Mouse (Mus musculus) embryonic facial prominence, embryonic 14.5 days (tissue): Measurements from ENCODE around the gene Epb41. TPM values are rescaled to one million over a fixed set of nuclear protein-coding genes. Genes with fewer than 3 reads are reported as not detected.

Source experiments
- ATAC-seq: fragments of 200-750 bp; cut with Nextera tagmentation; 2 replicates; pipeline ENCODE4 v1.8.0; 2017; ENCODE audit warnings: low read depth, moderate number of reproducible peaks, moderate TSS enrichment
- DNase-seq: peaks from one replicate; pipeline ENCODE4 v3.0.0-alpha.2; 2015; ENCODE audit warnings: low spot score
- H3K27ac ChIP-seq: fragments of 300-500 bp; sonication (generic); replicated peaks from 2 replicates; pipeline ENCODE4 v1.5.1; 2014; ENCODE audit warnings: low read depth, mild to moderate bottlenecking, low read length, moderate library complexity
- H3K27me3 ChIP-seq: fragments of 300-500 bp; sonication (generic); replicated peaks from 2 replicates; pipeline ENCODE4 v1.6.1; 2014; ENCODE audit warnings: low read length; ENCODE audit not compliant: control insufficient read depth, insufficient read depth
- H3K36me3 ChIP-seq: fragments of 300-500 bp; sonication (generic); 2 replicates; pipeline ENCODE4 v1.6.1; 2014; ENCODE audit warnings: low read length, mixed read lengths; ENCODE audit not compliant: control insufficient read depth, insufficient read depth
- H3K4me1 ChIP-seq: fragments of 300-500 bp; sonication (generic); 2 replicates; pipeline ENCODE4 v1.6.1; 2014; ENCODE audit warnings: antibody characterized with exemption, low read length; ENCODE audit not compliant: control insufficient read depth, insufficient read depth
- H3K4me2 ChIP-seq: fragments of 300-500 bp; sonication (generic); 2 replicates; pipeline ENCODE4 v1.6.1; 2014; ENCODE audit warnings: low read depth, mild to moderate bottlenecking, low read length, moderate library complexity, mixed read lengths
- H3K4me3 ChIP-seq: fragments of 300-500 bp; sonication (generic); 2 replicates; pipeline ENCODE4 v1.5.1; 2014; ENCODE audit warnings: low read depth, mild to moderate bottlenecking, low read length
- H3K9ac ChIP-seq: fragments of 300-500 bp; sonication (generic); 2 replicates; pipeline ENCODE4 v1.6.1; 2014; ENCODE audit warnings: low read depth, mild to moderate bottlenecking, low read length, moderate library complexity, mixed read lengths
- H3K9me3 ChIP-seq: fragments of 300-500 bp; sonication (generic); 2 replicates; pipeline ENCODE4 v1.6.1; 2016; ENCODE audit warnings: low read length; ENCODE audit not compliant: control insufficient read depth
- WGBS: fragments of 180-500 bp; shearing (Covaris S2); extraction: QIAGEN DNeasy Blood & Tissue Kit; methylation state at CpG from one replicate; pipeline ENCODE4 v1.1.7; 2014; 5-methylcytosine and 5-hydroxymethylcytosine counted together
- polyA plus RNA-seq: library from polyadenylated mRNA; unstranded; fragments of >200 nt; fragmentation: Nextera tagmentation; extraction: Ambion mirVana; gene quantifications from 2 replicates; pipeline ENCODE4 v1.2.1, GENCODE M21; 2014

Epb41 gene
- polyA plus RNA-seq, 1 experiment from 2014 or later = 65.1 TPM

DNA sequence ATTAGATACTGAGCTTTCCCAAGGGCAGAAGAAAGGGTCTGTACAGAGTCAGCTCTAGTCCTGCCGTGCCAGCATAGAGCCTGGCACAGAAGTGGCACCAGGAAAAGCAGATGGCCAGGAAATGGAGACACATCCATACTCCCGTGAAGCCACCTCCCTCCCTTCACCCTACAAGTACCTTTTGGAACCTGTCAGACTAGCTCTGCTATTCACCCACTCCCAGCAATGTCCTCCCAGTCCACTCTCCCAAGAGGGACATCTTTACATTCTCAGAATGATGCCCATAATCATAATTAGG is 7.2 kb downstream of the Epb41 start:
- no peak; the same call in 1 of the 2 replicates for ATAC-seq
- Histone ChIP-seq H3K36me3 (no peaks in the 10 kb centered on the region), H3K4me1 (peaks cover 13% of the 10 kb centered on the region), H3K27ac (no peak overlapping the region), H3K4me2 (no peak overlapping the region), H3K27me3 (no peaks in the 10 kb centered on the region), H3K4me3 (no peak overlapping the region), H3K9me3 (no peaks in the 10 kb centered on the region), H3K9ac (no peak overlapping the region)
- DNase-seq = no peak
- WGBS = 78% methylated on average over 2 of the region's 2 CpGs

DNA sequence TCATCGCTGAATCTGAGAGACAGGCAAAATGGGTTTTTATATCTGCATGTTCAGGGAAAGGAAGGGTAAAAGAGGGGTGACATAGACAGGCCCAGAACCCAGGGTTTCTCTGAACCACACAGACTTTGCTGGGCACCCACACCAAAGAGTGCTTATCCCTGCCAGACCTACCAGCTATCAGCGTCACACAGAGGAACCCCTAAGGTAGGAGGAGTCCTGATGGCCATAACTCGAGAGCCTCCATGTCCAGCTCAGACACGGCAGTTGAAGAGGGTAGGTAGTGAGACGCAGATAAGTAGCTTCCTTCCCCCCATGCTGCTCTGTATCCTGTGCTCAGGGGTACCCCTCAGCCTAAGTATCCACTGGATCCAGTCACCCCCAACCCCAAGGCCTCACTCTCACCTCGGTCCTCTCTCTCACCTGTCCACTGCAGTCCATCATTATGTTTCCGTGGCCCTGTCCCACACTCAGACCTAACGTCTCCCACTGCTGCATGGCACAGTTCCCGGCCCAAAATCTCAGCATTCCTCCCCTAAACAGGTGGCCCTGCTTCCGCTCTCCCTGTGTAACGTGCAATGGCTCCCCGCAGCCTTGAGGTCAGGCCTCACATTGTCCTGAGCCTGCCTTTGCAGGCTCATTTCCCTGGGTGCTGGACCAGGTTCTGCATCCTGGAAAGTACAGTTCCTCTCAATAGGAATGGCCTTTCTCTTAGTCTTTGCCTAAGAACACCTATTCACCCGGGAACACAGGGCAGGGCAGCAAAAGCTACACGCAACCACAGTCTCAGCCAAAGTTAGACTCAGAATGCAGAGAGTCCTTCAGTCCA is 7.8 kb downstream of the Epb41 start:
- WGBS = 81% methylated on average over 14 of the region's 14 CpGs

DNA sequence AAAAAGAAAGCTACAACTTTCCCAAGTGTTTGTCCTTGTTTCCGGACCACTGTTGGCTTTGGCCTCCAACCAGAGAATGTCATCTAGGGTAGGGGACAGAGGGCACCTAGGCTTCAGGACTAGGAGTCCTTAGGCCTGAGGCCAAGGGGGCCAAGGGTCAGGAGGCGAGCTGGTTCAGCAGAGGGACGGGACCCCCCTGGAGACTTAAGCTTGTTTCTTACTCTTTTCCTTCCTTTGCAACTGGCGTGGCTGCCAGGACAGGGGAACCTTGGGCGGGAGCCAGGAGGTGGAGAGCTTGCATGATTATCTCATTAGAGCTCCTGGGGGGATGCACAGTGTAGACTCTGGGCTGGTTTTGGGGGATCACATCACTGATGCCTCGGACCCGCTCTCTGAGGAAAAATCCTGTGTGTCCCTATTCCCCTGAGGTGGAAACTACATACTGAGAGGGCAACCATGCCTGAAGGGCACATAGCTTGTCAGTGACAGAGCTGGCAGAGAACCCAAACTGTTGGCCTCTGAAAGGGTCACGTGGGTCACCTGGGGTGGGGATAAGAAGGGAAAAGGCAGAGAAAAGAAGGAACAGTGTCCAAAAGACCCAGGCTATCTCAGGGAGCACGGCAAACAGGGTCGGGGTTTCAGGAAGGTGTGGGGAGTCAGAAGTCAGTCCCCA is 8.9 kb downstream of the Epb41 start:
- no peak overlapping the region for H3K27ac ChIP-seq
- no peaks in the 10 kb centered on the region for H3K9me3 ChIP-seq
- 45% methylated on average over 10 of the region's 10 CpGs for WGBS
- H3K9ac ChIP-seq = peak overlapping the region; percentile 15; the same call in 1 of the 2 replicates
- H3K4me3 ChIP-seq = no peak overlapping the region
- H3K36me3 ChIP-seq = no peaks in the 10 kb centered on the region
- no peak overlapping the region for H3K4me2 ChIP-seq
- DNase-seq = peak; percentile 68
- H3K27me3 ChIP-seq = no peaks in the 10 kb centered on the region
- peak; percentile 45; the same call in 1 of the 2 replicates for ATAC-seq
- peaks cover 13% of the 10 kb centered on the region for H3K4me1 ChIP-seq

More for the DNA sequence above, 7.8 kb downstream of the Epb41 start:
- Histone ChIP-seq H3K9me3 (no peaks in the 10 kb centered on the region), H3K4me1 (peaks cover 13% of the 10 kb centered on the region), H3K36me3 (no peaks in the 10 kb centered on the region), H3K27ac (no peak overlapping the region), H3K4me2 (no peak overlapping the region), H3K9ac (no peak overlapping the region), H3K27me3 (no peaks in the 10 kb centered on the region), H3K4me3 (no peak overlapping the region)
- DNase-seq (no peak), ATAC-seq (no peak)

DNA sequence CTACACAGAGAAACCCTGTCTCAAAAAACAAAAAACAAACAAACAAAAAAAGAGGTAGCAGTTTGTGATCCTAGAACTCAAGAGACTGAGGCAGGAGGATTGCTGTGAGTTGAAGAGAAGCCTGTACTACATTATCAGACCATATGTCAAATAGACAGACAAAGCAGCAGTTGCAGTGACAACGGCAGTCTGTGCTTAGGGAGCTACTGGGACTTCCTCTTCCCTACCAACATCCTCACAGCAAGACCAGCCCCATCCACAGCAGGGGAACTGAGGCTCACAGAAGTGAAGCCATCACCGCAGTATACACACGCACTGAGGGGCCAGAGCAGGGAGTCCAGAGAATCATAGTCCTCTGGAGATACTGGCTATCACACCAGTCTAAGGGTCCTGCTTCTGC is 9.5 kb downstream of the Epb41 start:
- H3K27ac ChIP-seq = no peak overlapping the region
- DNase-seq = no peak
- 67% methylated on average over 3 of the region's 3 CpGs for WGBS

GRCm38 (mm10) chr4:132064550-132064949 is 10.6 kb downstream of the Epb41 start:
- no peaks in the 10 kb centered on the region for H3K27me3 ChIP-seq
- no peak overlapping the region for H3K4me3 ChIP-seq
- no peak overlapping the region for H3K9ac ChIP-seq
- no peaks in the 10 kb centered on the region for H3K9me3 ChIP-seq
- no peaks in the 10 kb centered on the region for H3K36me3 ChIP-seq
- DNase-seq = peak; percentile 51
- H3K27ac ChIP-seq = no peak overlapping the region
- no peak overlapping the region for H3K4me2 ChIP-seq
- ATAC-seq = no peak
- WGBS = 82% methylated on average over 5 of the region's 5 CpGs
- H3K4me1 ChIP-seq = peaks cover 13% of the 10 kb centered on the region

More for the DNA sequence above, 9.5 kb downstream of the Epb41 start:
- peaks cover 13% of the 10 kb centered on the region for H3K4me1 ChIP-seq
- ATAC-seq = no peak
- no peak overlapping the region for H3K4me2 ChIP-seq
- no peak overlapping the region for H3K9ac ChIP-seq
- H3K4me3 ChIP-seq = no peak overlapping the region
- H3K27me3 ChIP-seq = no peaks in the 10 kb centered on the region
- H3K36me3 ChIP-seq = no peaks in the 10 kb centered on the region
- no peaks in the 10 kb centered on the region for H3K9me3 ChIP-seq

DNA sequence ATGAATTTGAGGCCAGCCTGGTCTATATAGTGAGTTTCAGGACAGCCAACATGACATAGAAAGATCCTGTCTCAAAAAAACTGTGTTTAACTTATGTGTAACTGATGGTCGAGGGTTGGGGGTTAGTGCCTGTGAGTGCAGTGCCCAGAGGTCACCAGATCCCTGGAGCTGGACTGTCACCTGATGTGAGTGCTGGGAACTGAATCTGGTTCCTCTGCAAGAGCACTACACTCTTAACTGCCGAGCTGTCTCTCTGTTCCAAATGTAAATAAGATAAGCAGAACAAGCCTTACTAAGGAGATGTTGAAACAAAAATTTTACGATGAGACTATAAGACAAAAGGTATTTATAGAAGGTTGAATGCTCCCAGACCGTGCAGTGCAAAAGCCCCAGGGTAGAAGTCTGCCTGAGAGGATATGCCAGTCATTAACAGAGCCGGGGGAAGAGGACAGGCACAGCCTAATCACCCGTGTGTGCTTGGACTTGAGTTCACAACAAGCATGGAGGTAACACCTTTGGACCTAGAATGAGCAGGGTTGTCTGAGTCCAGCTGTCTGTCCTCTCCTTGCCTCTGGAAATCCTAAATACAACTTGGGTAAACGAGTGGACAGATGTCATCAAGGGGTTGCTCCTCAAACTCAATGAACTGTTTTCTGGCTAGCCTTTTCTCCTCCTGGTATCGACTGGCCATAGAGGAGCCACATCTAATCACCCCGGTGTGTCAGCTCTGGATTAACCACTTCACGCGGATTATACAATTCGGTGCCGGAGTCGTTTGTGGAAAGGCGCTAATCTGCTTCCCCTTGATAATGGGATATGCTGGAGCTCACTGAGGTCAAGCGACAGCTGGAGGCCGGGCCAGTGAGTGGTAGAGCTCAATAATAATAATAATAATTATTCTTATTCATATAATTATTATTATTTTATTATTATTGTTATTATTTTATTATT is 11.9 kb downstream of the Epb41 start:
- WGBS = 69% methylated on average over 17 of the region's 17 CpGs
- H3K4me3 ChIP-seq = no peak overlapping the region
- H3K36me3 ChIP-seq = no peaks in the 10 kb centered on the region
- no peak overlapping the region for H3K9ac ChIP-seq
- H3K27me3 ChIP-seq = no peaks in the 10 kb centered on the region
- DNase-seq (no peak), ATAC-seq (no peak)
- no peaks in the 10 kb centered on the region for H3K9me3 ChIP-seq
- H3K4me1 ChIP-seq = peaks cover 13% of the 10 kb centered on the region
- 0 out of 2 replicates have a peak overlapping the region, but pooled peaks have one; percentile 2 for H3K27ac ChIP-seq
- no peak overlapping the region for H3K4me2 ChIP-seq

DNA sequence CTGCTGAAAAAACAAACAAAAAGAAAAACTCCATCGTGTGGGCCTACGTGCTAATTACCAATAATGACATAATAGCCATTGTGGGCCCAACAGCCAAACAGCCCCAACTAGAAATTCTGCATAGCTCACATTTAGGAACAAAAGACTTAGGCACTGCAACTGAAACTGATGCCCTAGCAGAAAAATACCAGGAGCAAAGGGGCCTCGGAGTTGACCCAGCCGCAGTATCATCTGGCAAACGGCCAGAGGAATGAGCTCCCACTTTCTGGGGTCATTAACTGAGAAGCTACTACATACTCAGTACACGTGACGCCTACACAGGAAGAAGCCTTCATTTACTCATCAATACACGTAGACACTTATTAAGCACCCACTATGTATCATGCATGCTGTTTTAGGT is 12.8 kb downstream of the Epb41 start:
- H3K9ac ChIP-seq = no peak overlapping the region
- DNase-seq (peak; percentile 58), ATAC-seq (peak; percentile 23; the same call in 1 of the 2 replicates)
- no peaks in the 10 kb centered on the region for H3K27me3 ChIP-seq
- peaks cover 13% of the 10 kb centered on the region for H3K4me1 ChIP-seq
- no peak overlapping the region for H3K4me2 ChIP-seq
- no peaks in the 10 kb centered on the region for H3K9me3 ChIP-seq
- WGBS = 50% methylated on average over 8 of the region's 8 CpGs
- 0 out of 2 replicates have a peak overlapping the region, but pooled peaks have one; percentile 2 for H3K27ac ChIP-seq
- H3K4me3 ChIP-seq = no peak overlapping the region
- no peaks in the 10 kb centered on the region for H3K36me3 ChIP-seq

DNA sequence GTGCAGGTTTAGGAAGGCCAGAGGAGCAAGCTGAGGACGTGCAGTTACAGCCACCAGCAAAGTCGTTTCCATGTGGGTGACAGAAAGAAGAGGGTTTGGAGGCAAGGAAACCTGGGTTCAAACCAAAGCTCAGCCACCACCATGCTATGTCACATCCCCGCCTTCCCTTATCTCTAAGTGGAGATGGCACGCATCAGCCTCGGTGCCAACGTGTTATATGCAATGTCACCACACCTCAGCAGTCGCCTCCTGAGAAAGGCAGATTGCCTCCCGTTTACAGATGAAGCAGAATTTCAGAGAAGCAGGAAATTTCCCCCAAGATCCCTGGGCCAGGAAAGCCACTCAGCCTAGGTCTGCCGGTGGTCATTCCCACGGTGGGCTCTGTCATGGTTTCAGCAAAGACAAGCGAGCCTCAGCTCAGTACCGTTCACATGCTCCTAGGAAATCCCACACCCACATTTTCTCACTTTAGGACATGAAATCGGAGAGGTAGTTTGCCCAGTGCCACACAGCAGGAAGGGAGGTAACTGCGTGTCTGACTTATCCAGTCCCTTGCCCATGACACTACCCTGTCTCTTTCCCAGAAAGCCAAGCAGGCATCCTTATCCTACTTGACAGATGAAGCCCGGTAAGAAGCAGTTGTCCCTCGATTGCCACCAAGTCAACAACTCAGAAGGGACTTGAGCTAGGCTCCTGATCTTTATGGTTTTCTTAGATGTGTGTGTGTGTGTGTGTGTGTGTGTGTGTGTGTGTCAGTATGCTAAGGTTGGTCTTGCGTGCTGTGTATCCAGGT is 14.9 kb downstream of the Epb41 start:
- WGBS = 67% methylated on average over 17 of the region's 17 CpGs
- DNase-seq (no peak), ATAC-seq (no peak)
- Histone ChIP-seq H3K36me3 (no peaks in the 10 kb centered on the region), H3K27ac (no peak overlapping the region), H3K9ac (no peak overlapping the region), H3K4me1 (no peaks in the 10 kb centered on the region), H3K4me2 (no peak overlapping the region), H3K27me3 (no peaks in the 10 kb centered on the region), H3K9me3 (no peaks in the 10 kb centered on the region), H3K4me3 (no peak overlapping the region)
